Mouse (Mus musculus): Measurements from ENCODE around the gene Kmt2c. TPM values are rescaled to one million over a fixed set of nuclear protein-coding genes. Genes with fewer than 3 reads are reported as not detected.
A peak's percentile ranks its signal among the peaks of the same experiment; 100 is the strongest.

Gene Kmt2c
- 10 to 100 TPM; 63.9 to 69.4 TPM for total RNA-seq (2021)
- long read RNA-seq, experiment 1, partial matches to known transcripts: 3 of 5 reads
- long read RNA-seq, experiment 1, other reads (novel, unspliced or antisense): 2 of 5 reads
- long read RNA-seq, experiment 2, partial matches to known transcripts: 3 of 7 reads
- long read RNA-seq, experiment 2, other reads (novel, unspliced or antisense): 4 of 7 reads

- intact Hi-C loops (cut with DNase I): loop anchor here (5.0 kb wide), 2 partner anchors 61 to 76 kb away; no protein-coding TSS in a partner anchor
- DNase-seq (ENCODE audit: low spot score in 2 of 2): peak; percentile 59 to 78
Observed at GRCm38 (mm10) chr5:25498346-25498820, at the start of gene Kmt2c. Gene Kmt2c, minus strand, starts transcription at chr5:25498783.

GRCm38 (mm10) chr5:25546912-25547311 lies 48.3 kb upstream of the Kmt2c start:
- intact Hi-C loops (cut with DNase I): no loop called here

GRCm38 (mm10) chr5:25544566-25544965 lies 46.0 kb upstream of the Kmt2c start:
- DNase-seq (ENCODE audit: low spot score in 2 of 2): no peak
- intact Hi-C loops (cut with DNase I): no loop called here

More at GRCm38 (mm10) chr5:25546912-25547311, 48.3 kb upstream of the Kmt2c start:
- DNase-seq (ENCODE audit: low spot score in 2 of 2): no peak

- DNase-seq (ENCODE audit: low spot score in 2 of 2): no peak
- intact Hi-C loops (cut with DNase I): no loop called here
Observed at GRCm38 (mm10) chr5:25544061-25544460, 45.5 kb upstream of the Kmt2c start.

GRCm38 (mm10) chr5:25541661-25542060 lies 43.1 kb upstream of the Kmt2c start:
- no peak for DNase-seq (ENCODE audit: low spot score in 2 of 2)
- intact Hi-C loops (cut with DNase I): no loop called here

GRCm38 (mm10) chr5:25540921-25541320 lies 42.3 kb upstream of the Kmt2c start:
- intact Hi-C loops (cut with DNase I): no loop called here

GRCm38 (mm10) chr5:25540412-25540811 lies 41.8 kb upstream of the Kmt2c start:
- intact Hi-C loops (cut with DNase I): no loop called here
- no peak for DNase-seq (ENCODE audit: low spot score in 2 of 2)

More at GRCm38 (mm10) chr5:25540921-25541320, 42.3 kb upstream of the Kmt2c start:
- no peak for DNase-seq (ENCODE audit: low spot score in 2 of 2)

GRCm38 (mm10) chr5:25536921-25537409 lies 38.4 kb upstream of the Kmt2c start:
- intact Hi-C loops (cut with DNase I): no loop called here
- DNase-seq (ENCODE audit: low spot score in 2 of 2): no peak

- no peak for DNase-seq (ENCODE audit: low spot score in 2 of 2)
- intact Hi-C loops (cut with DNase I): no loop called here
Observed at GRCm38 (mm10) chr5:25536451-25536850, 37.9 kb upstream of the Kmt2c start.

- DNase-seq (ENCODE audit: low spot score in 2 of 2): no peak
- intact Hi-C loops (cut with DNase I): no loop called here
Observed at GRCm38 (mm10) chr5:25535566-25535965, 37.0 kb upstream of the Kmt2c start.

- intact Hi-C loops (cut with DNase I): no loop called here
- no peak for DNase-seq (ENCODE audit: low spot score in 2 of 2)
Observed at GRCm38 (mm10) chr5:25533298-25533697, 34.7 kb upstream of the Kmt2c start.

- DNase-seq (ENCODE audit: low spot score in 2 of 2): peak in 1 of 2 experiments; percentile 29
- intact Hi-C loops (cut with DNase I): no loop called here
Observed at GRCm38 (mm10) chr5:25532256-25533147, 33.9 kb upstream of the Kmt2c start.

GRCm38 (mm10) chr5:25530629-25531028 lies 32.0 kb upstream of the Kmt2c start:
- intact Hi-C loops (cut with DNase I): no loop called here
- no peak for DNase-seq (ENCODE audit: low spot score in 2 of 2)

- DNase-seq (ENCODE audit: low spot score in 2 of 2): peak; percentile 100
- intact Hi-C loops (cut with DNase I): loop anchor here (1.0 to 10.0 kb wide), 2 partner anchors 30 to 305 kb away; no protein-coding TSS in a partner anchor
Observed at GRCm38 (mm10) chr5:25529529-25530421, 31.2 kb upstream of the Kmt2c start.

- intact Hi-C loops (cut with DNase I): loop anchor here (1.0 to 10.0 kb wide), 2 partner anchors 30 to 306 kb away; no protein-coding TSS in a partner anchor
- no peak for DNase-seq (ENCODE audit: low spot score in 2 of 2)
Observed at GRCm38 (mm10) chr5:25528851-25529528, 30.4 kb upstream of the Kmt2c start.

GRCm38 (mm10) chr5:25527971-25528370 lies 29.4 kb upstream of the Kmt2c start:
- intact Hi-C loops (cut with DNase I): loop anchor here (10.0 kb wide), 1 partner anchor 307 kb away; no protein-coding TSS in a partner anchor
- DNase-seq (ENCODE audit: low spot score in 2 of 2): no peak

- intact Hi-C loops (cut with DNase I): loop anchor here (10.0 kb wide), 1 partner anchor 308 kb away; no protein-coding TSS in a partner anchor
- DNase-seq (ENCODE audit: low spot score in 2 of 2): peak in 1 of 2 experiments; percentile 7
Observed at GRCm38 (mm10) chr5:25526926-25527325, 28.3 kb upstream of the Kmt2c start.

GRCm38 (mm10) chr5:25526116-25526515 lies 27.5 kb upstream of the Kmt2c start:
- DNase-seq (ENCODE audit: low spot score in 2 of 2): no peak
- intact Hi-C loops (cut with DNase I): loop anchor here (10.0 kb wide), 1 partner anchor 309 kb away; no protein-coding TSS in a partner anchor
